Mouse (Mus musculus) C2C12 (cell line): ENCODE measurements at regions not wholly inside any gene's neighbourhood (a gene's known extent, or its start where the extent isn't known, plus 50 kb on each side); places are given as distances from the start of the nearest gene placed in this dataset.

Experiments used
- CEBPB ChIP-seq: IDR thresholded peaks from one replicate; pipeline ENCODE4 v1.6.1; 2011; ENCODE audit warnings: low read depth, mild to moderate bottlenecking, control low read depth, moderate library complexity
- CTCF ChIP-seq: IDR thresholded peaks from one replicate; pipeline ENCODE4 v1.5.1; 2011; ENCODE audit not compliant: control insufficient read depth, insufficient read depth, insufficient read length
- FOSL1 ChIP-seq: IDR thresholded peaks from one replicate; pipeline ENCODE4 v1.8.0; 2011; ENCODE audit warnings: mild to moderate bottlenecking, low read length; ENCODE audit not compliant: poor library complexity, insufficient read depth, severe bottlenecking
- MAX ChIP-seq: IDR thresholded peaks from one replicate; pipeline ENCODE4 v1.6.1; 2011; ENCODE audit warnings: mild to moderate bottlenecking, control low read depth
- MYOD1 ChIP-seq: IDR thresholded peaks from one replicate; pipeline ENCODE4 v1.6.1; 2011; ENCODE audit warnings: low read depth; ENCODE audit not compliant: control insufficient read depth, insufficient read length
- MYOG ChIP-seq: IDR thresholded peaks from one replicate; pipeline ENCODE4 v1.6.1; 2011; ENCODE audit not compliant: control insufficient read depth, insufficient read length; ENCODE audit errors: extremely low read depth
- USF1 ChIP-seq: IDR thresholded peaks from one replicate; pipeline ENCODE4 v1.6.1; 2011; ENCODE audit warnings: low read depth, mild to moderate bottlenecking, control low read depth, moderate library complexity

GRCm38 (mm10) chr2:50668789-50669188 is 372.2 kb upstream of the Mmadhc start:
- TF ChIP-seq FOSL1 (no peak), MAX (no peak), CTCF (no peak), USF1 (no peak), MYOD1 (no peak), MYOG (no peak), CEBPB (no peak)
